Mouse (Mus musculus): Measurements from ENCODE around the gene Nol9. TPM values are rescaled to one million over a fixed set of nuclear protein-coding genes. Genes with fewer than 3 reads are reported as not detected.

Gene Nol9
- polyA plus RNA-seq, 1 experiment from 2014 or later, result 25.8 TPM

GRCm38 (mm10) chr4:152020024-152020423, 19.1 kb upstream of the Nol9 start:
- no peak overlapping the region for H3K4me3 ChIP-seq (replicated peaks; ENCODE audit: low read depth, low read length)
- no peak for DNase-seq
- no peak overlapping the region for H3K9ac ChIP-seq (replicated peaks; ENCODE audit: low read length)
- no peak overlapping the region for H3K4me2 ChIP-seq (ENCODE audit: low read length)
- H3K36me3 ChIP-seq (ENCODE audit: control insufficient read depth, insufficient read depth, low read length), result peaks cover 59% of the 10 kb centered on the region
- no peaks in the 10 kb centered on the region for H3K4me1 ChIP-seq (ENCODE audit: control insufficient read depth, insufficient read depth, low read length)
- no peaks in the 10 kb centered on the region for H3K27me3 ChIP-seq (ENCODE audit: control insufficient read depth, insufficient read depth, low read length)
- no peak for ATAC-seq (ENCODE audit: low FRiP score, low TSS enrichment)
- no peak overlapping the region for H3K27ac ChIP-seq (replicated peaks; ENCODE audit: low read depth, low read length)
- WGBS, result 94% methylated on average over 21 of the region's 21 CpGs
- H3K9me3 ChIP-seq (ENCODE audit: control insufficient read depth, low read length), result no peaks in the 10 kb centered on the region

- DNase-seq (no peak), ATAC-seq (ENCODE audit: low FRiP score, low TSS enrichment) (no peak)
- Histone ChIP-seq H3K4me2 (ENCODE audit: low read length) (no peak overlapping the region), H3K9me3 (ENCODE audit: control insufficient read depth, low read length) (no peaks in the 10 kb centered on the region), H3K36me3 (ENCODE audit: control insufficient read depth, insufficient read depth, low read length) (peaks cover 54% of the 10 kb centered on the region), H3K9ac (replicated peaks; ENCODE audit: low read length) (no peak overlapping the region), H3K4me3 (replicated peaks; ENCODE audit: low read depth, low read length) (no peak overlapping the region), H3K27ac (replicated peaks; ENCODE audit: low read depth, low read length) (no peak overlapping the region), H3K27me3 (ENCODE audit: control insufficient read depth, insufficient read depth, low read length) (no peaks in the 10 kb centered on the region), H3K4me1 (ENCODE audit: control insufficient read depth, insufficient read depth, low read length) (peaks cover 13% of the 10 kb centered on the region)
- 79% methylated on average over 12 of the region's 12 CpGs for WGBS
Observed at GRCm38 (mm10) chr4:152021568-152022097, 17.5 kb upstream of the Nol9 start.

- Histone ChIP-seq H3K27ac (replicated peaks; ENCODE audit: low read depth, low read length) (no peak overlapping the region), H3K4me3 (replicated peaks; ENCODE audit: low read depth, low read length) (no peak overlapping the region), H3K9ac (replicated peaks; ENCODE audit: low read length) (no peak overlapping the region), H3K9me3 (ENCODE audit: control insufficient read depth, low read length) (no peaks in the 10 kb centered on the region), H3K4me1 (ENCODE audit: control insufficient read depth, insufficient read depth, low read length) (peaks cover 18% of the 10 kb centered on the region), H3K36me3 (ENCODE audit: control insufficient read depth, insufficient read depth, low read length) (peaks cover 54% of the 10 kb centered on the region), H3K27me3 (ENCODE audit: control insufficient read depth, insufficient read depth, low read length) (no peaks in the 10 kb centered on the region), H3K4me2 (ENCODE audit: low read length) (no peak overlapping the region)
- DNase-seq, result no peak
- WGBS, result 94% methylated on average over 8 of the region's 8 CpGs
- ATAC-seq (ENCODE audit: low FRiP score, low TSS enrichment), result no peak
Observed at GRCm38 (mm10) chr4:152022506-152022905, 16.6 kb upstream of the Nol9 start.

GRCm38 (mm10) chr4:152024525-152024924, 14.6 kb upstream of the Nol9 start:
- Histone ChIP-seq H3K27me3 (ENCODE audit: control insufficient read depth, insufficient read depth, low read length) (no peaks in the 10 kb centered on the region), H3K9ac (replicated peaks; ENCODE audit: low read length) (no peak overlapping the region), H3K36me3 (ENCODE audit: control insufficient read depth, insufficient read depth, low read length) (peaks cover 42% of the 10 kb centered on the region), H3K9me3 (ENCODE audit: control insufficient read depth, low read length) (no peaks in the 10 kb centered on the region), H3K4me3 (replicated peaks; ENCODE audit: low read depth, low read length) (no peak overlapping the region), H3K4me1 (ENCODE audit: control insufficient read depth, insufficient read depth, low read length) (peaks cover 29% of the 10 kb centered on the region), H3K4me2 (ENCODE audit: low read length) (no peak overlapping the region), H3K27ac (replicated peaks; ENCODE audit: low read depth, low read length) (no peak overlapping the region)
- WGBS, result 93% methylated on average over 11 of the region's 11 CpGs
- DNase-seq (no peak), ATAC-seq (ENCODE audit: low FRiP score, low TSS enrichment) (no peak)

- H3K27ac ChIP-seq (replicated peaks; ENCODE audit: low read depth, low read length), result peak overlapping the region; percentile 55
- peak overlapping the region; percentile 69 for H3K9ac ChIP-seq (replicated peaks; ENCODE audit: low read length)
- peak overlapping the region; percentile 96 for H3K4me2 ChIP-seq (ENCODE audit: low read length)
- peaks cover 29% of the 10 kb centered on the region for H3K4me1 ChIP-seq (ENCODE audit: control insufficient read depth, insufficient read depth, low read length)
- no peak for DNase-seq
- H3K9me3 ChIP-seq (ENCODE audit: control insufficient read depth, low read length), result no peaks in the 10 kb centered on the region
- peaks cover 19% of the 10 kb centered on the region for H3K36me3 ChIP-seq (ENCODE audit: control insufficient read depth, insufficient read depth, low read length)
- WGBS, result 2% methylated on average over 41 of the region's 41 CpGs
- ATAC-seq (ENCODE audit: low FRiP score, low TSS enrichment), result peak; percentile 53
- no peaks in the 10 kb centered on the region for H3K27me3 ChIP-seq (ENCODE audit: control insufficient read depth, insufficient read depth, low read length)
- peak overlapping the region; percentile 60 for H3K4me3 ChIP-seq (replicated peaks; ENCODE audit: low read depth, low read length)
Observed at GRCm38 (mm10) chr4:152026751-152027508, 12.2 kb upstream of the Nol9 start.

GRCm38 (mm10) chr4:152027524-152027923, 11.6 kb upstream of the Nol9 start, which contains the start of gene Zbtb48:
TSS of gene Zbtb48 (minus strand) at chr4:152027671.
- ATAC-seq (ENCODE audit: low FRiP score, low TSS enrichment) (peak; percentile 97), DNase-seq (peak; percentile 99)
- Histone ChIP-seq H3K27ac (replicated peaks; ENCODE audit: low read depth, low read length) (peak within 1 kb of the TSS; percentile 55), H3K9ac (replicated peaks; ENCODE audit: low read length) (peak within 1 kb of the TSS; percentile 69), H3K4me1 (ENCODE audit: control insufficient read depth, insufficient read depth, low read length) (peaks cover 29% of the 10 kb centered on the region), H3K27me3 (ENCODE audit: control insufficient read depth, insufficient read depth, low read length) (no peaks in the 10 kb centered on the region), H3K4me3 (replicated peaks; ENCODE audit: low read depth, low read length) (peak within 1 kb of the TSS; percentile 60), H3K9me3 (ENCODE audit: control insufficient read depth, low read length) (no peaks in the 10 kb centered on the region), H3K36me3 (ENCODE audit: control insufficient read depth, insufficient read depth, low read length) (peaks cover 13% of the 10 kb centered on the region), H3K4me2 (ENCODE audit: low read length) (peak within 1 kb of the TSS; percentile 96)
- 1% methylated on average over 35 of the region's 35 CpGs for WGBS

- ATAC-seq (ENCODE audit: low FRiP score, low TSS enrichment) (no peak), DNase-seq (no peak)
- peak overlapping the region; percentile 60 for H3K4me3 ChIP-seq (replicated peaks; ENCODE audit: low read depth, low read length)
- no peaks in the 10 kb centered on the region for H3K27me3 ChIP-seq (ENCODE audit: control insufficient read depth, insufficient read depth, low read length)
- peak overlapping the region; percentile 96 for H3K4me2 ChIP-seq (ENCODE audit: low read length)
- H3K27ac ChIP-seq (replicated peaks; ENCODE audit: low read depth, low read length), result no peak overlapping the region
- peaks cover 4% of the 10 kb centered on the region for H3K36me3 ChIP-seq (ENCODE audit: control insufficient read depth, insufficient read depth, low read length)
- no peaks in the 10 kb centered on the region for H3K9me3 ChIP-seq (ENCODE audit: control insufficient read depth, low read length)
- 66% methylated on average over 15 of the region's 15 CpGs for WGBS
- peaks cover 29% of the 10 kb centered on the region for H3K4me1 ChIP-seq (ENCODE audit: control insufficient read depth, insufficient read depth, low read length)
- peak overlapping the region; percentile 60 for H3K9ac ChIP-seq (replicated peaks; ENCODE audit: low read length)
Observed at GRCm38 (mm10) chr4:152028456-152028855, 10.7 kb upstream of the Nol9 start.

- no peak overlapping the region for H3K27ac ChIP-seq (replicated peaks; ENCODE audit: low read depth, low read length)
- H3K36me3 ChIP-seq (ENCODE audit: control insufficient read depth, insufficient read depth, low read length), result no peaks in the 10 kb centered on the region
- H3K27me3 ChIP-seq (ENCODE audit: control insufficient read depth, insufficient read depth, low read length), result no peaks in the 10 kb centered on the region
- no peak overlapping the region for H3K9ac ChIP-seq (replicated peaks; ENCODE audit: low read length)
- peaks cover 29% of the 10 kb centered on the region for H3K4me1 ChIP-seq (ENCODE audit: control insufficient read depth, insufficient read depth, low read length)
- DNase-seq, result no peak
- ATAC-seq (ENCODE audit: low FRiP score, low TSS enrichment), result no peak
- H3K4me2 ChIP-seq (ENCODE audit: low read length), result no peak overlapping the region
- no peaks in the 10 kb centered on the region for H3K9me3 ChIP-seq (ENCODE audit: control insufficient read depth, low read length)
- 34% methylated on average over 5 of the region's 5 CpGs for WGBS
- no peak overlapping the region for H3K4me3 ChIP-seq (replicated peaks; ENCODE audit: low read depth, low read length)
Observed at GRCm38 (mm10) chr4:152029087-152029486, 10.0 kb upstream of the Nol9 start.

- Histone ChIP-seq H3K9ac (replicated peaks; ENCODE audit: low read length) (no peak overlapping the region), H3K27ac (replicated peaks; ENCODE audit: low read depth, low read length) (no peak overlapping the region)
Observed at GRCm38 (mm10) chr4:152029997-152030396, 9.1 kb upstream of the Nol9 start.

More at GRCm38 (mm10) chr4:152029997-152030396, 9.1 kb upstream of the Nol9 start:
- H3K27me3 ChIP-seq (ENCODE audit: control insufficient read depth, insufficient read depth, low read length), result no peaks in the 10 kb centered on the region
- no peak overlapping the region for H3K4me3 ChIP-seq (replicated peaks; ENCODE audit: low read depth, low read length)
- H3K4me1 ChIP-seq (ENCODE audit: control insufficient read depth, insufficient read depth, low read length), result peaks cover 29% of the 10 kb centered on the region
- DNase-seq (peak; percentile 57), ATAC-seq (ENCODE audit: low FRiP score, low TSS enrichment) (no peak)
- 0 out of 2 replicates have a peak overlapping the region, but pooled peaks have one; percentile 8 for H3K4me2 ChIP-seq (ENCODE audit: low read length)
- H3K36me3 ChIP-seq (ENCODE audit: control insufficient read depth, insufficient read depth, low read length), result no peaks in the 10 kb centered on the region
- 69% methylated on average over 4 of the region's 4 CpGs for WGBS
- no peaks in the 10 kb centered on the region for H3K9me3 ChIP-seq (ENCODE audit: control insufficient read depth, low read length)

Measured in midbrain, embryonic 14.5 days (tissue).